Mouse (Mus musculus) kidney, postnatal 0 days (tissue): ENCODE results near the gene Ube2ql1. TPM values are rescaled to one million over a fixed set of nuclear protein-coding genes. Genes with fewer than 3 reads are reported as not detected.
A peak's percentile ranks its signal among the peaks of the same experiment; 100 is the strongest.

Experiments
- ATAC-seq: fragments of 200-750 bp; cut with Nextera tagmentation; replicated peaks from 2 replicates; pipeline ENCODE4 v1.8.0; 2017; ENCODE audit warnings: low read depth, moderate number of reproducible peaks, moderate TSS enrichment, moderate library complexity; ENCODE audit not compliant: low FRiP score
- DNase-seq: peaks from one replicate; pipeline ENCODE4 v3.0.0-alpha.2; 2016; ENCODE audit warnings: low spot score
- H3K27ac ChIP-seq: fragments of 300-500 bp; sonication (generic); 2 replicates; pipeline ENCODE4 v1.5.1; 2014; ENCODE audit warnings: mild to moderate bottlenecking
- H3K27me3 ChIP-seq: fragments of 300-500 bp; sonication (generic); 2 replicates; pipeline ENCODE4 v1.6.1; 2014; ENCODE audit warnings: low read length, mixed read lengths; ENCODE audit not compliant: insufficient read depth
- H3K36me3 ChIP-seq: fragments of 300-500 bp; sonication (generic); 2 replicates; pipeline ENCODE4 v1.6.1; 2014; ENCODE audit warnings: low read length, mixed read lengths; ENCODE audit not compliant: insufficient read depth
- H3K4me1 ChIP-seq: fragments of 300-500 bp; sonication (generic); replicated peaks from 2 replicates; pipeline ENCODE4 v1.6.1; 2014; ENCODE audit warnings: antibody characterized with exemption, low read length, mixed read lengths; ENCODE audit not compliant: insufficient read depth
- H3K4me2 ChIP-seq: fragments of 300-500 bp; sonication (generic); 2 replicates; pipeline ENCODE4 v1.6.1; 2014; ENCODE audit warnings: mild to moderate bottlenecking, low read length, moderate library complexity, mixed read lengths
- H3K4me3 ChIP-seq: fragments of 300-500 bp; sonication (generic); replicated peaks from 2 replicates; pipeline ENCODE4 v1.5.1; 2014; ENCODE audit warnings: low read depth, low read length
- H3K9ac ChIP-seq: fragments of 300-500 bp; sonication (generic); 2 replicates; pipeline ENCODE4 v1.6.1; 2014; ENCODE audit warnings: low read depth, low read length
- H3K9me3 ChIP-seq: fragments of 300-500 bp; sonication (generic); replicated peaks from 2 replicates; pipeline ENCODE4 v1.6.1; 2016; ENCODE audit warnings: low read length, inconsistent platforms, mixed read lengths
- CTCF ChIP-seq: IDR thresholded peaks from 2 replicates; pipeline ENCODE4 v1.5.1; 2016; ENCODE audit warnings: antibody characterized with exemption, low read depth, mild to moderate bottlenecking, moderate library complexity
- WGBS: fragments of 180-500 bp; shearing (Covaris S2); extraction: QIAGEN DNeasy Blood & Tissue Kit; methylation state at CpG from one replicate; pipeline ENCODE4 v1.1.7; 2014; 5-methylcytosine and 5-hydroxymethylcytosine counted together
- polyA plus RNA-seq: library from polyadenylated mRNA; unstranded; fragments of >200 nt; fragmentation: Nextera tagmentation; extraction: Ambion mirVana; gene quantifications from 2 replicates; pipeline ENCODE4 v1.2.1, GENCODE M21; 2015

The Ube2ql1 gene
- 0.21 and 0.38 TPM in 2 replicates for polyA plus RNA-seq

- Histone ChIP-seq H3K4me2 (peak within 1 kb of the TSS; percentile 100), H3K9ac (peak within 1 kb of the TSS; percentile 49), H3K9me3 (no peaks in the 10 kb centered on the region), H3K27ac (no peak within 1 kb of the TSS), H3K4me3 (peak within 1 kb of the TSS; percentile 56), H3K4me1 (no peaks in the 10 kb centered on the region; the same call in 1 of the 2 replicates), H3K27me3 (peaks cover 24% of the 10 kb centered on the region), H3K36me3 (no peaks in the 10 kb centered on the region)
- peak; percentile 78 for TF ChIP-seq CTCF
- ATAC-seq (peak; percentile 91), DNase-seq (peak; percentile 88)
- WGBS = under 1% methylated on average over 41 of the region's 46 CpGs
Observed at GRCm38 (mm10) chr13:69739759-69740135, at the start of gene Ube2ql1. Gene Ube2ql1 (minus strand): TSS chr13:69739889.

GRCm38 (mm10) chr13:69788704-69789103 lies 49.0 kb upstream of the Ube2ql1 start:
- Histone ChIP-seq H3K27ac (no peak overlapping the region), H3K36me3 (no peaks in the 10 kb centered on the region), H3K9me3 (no peaks in the 10 kb centered on the region), H3K4me3 (no peak overlapping the region), H3K27me3 (no peaks in the 10 kb centered on the region), H3K4me2 (no peak overlapping the region), H3K4me1 (no peaks in the 10 kb centered on the region), H3K9ac (no peak overlapping the region)
- TF ChIP-seq CTCF = no peak
- no peak for ATAC-seq
- 84% methylated on average over 5 of the region's 5 CpGs for WGBS
- no peak for DNase-seq

DNA sequence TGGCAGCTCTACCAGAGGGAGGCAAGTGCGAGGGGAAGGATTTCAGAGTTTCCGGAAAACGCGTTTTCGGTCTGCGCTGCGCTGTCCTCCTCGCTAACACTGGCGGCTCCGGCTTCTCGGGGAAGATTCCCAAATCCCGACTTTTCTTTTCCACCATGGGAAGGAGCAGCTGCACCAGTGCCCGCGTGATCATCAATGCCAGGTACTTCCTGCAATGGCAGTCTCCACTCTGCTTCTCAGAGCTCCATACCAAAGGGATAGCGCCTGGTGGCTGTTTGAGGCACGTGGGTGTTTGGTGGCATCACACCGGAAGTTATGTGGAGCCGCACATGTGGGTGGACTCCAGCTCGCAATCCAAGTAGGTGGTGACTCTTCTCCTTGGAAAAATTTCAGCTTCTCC lies 38.5 kb upstream of the Ube2ql1 start:
- 89% methylated on average over 19 of the region's 19 CpGs for WGBS
- H3K9ac ChIP-seq = no peak overlapping the region
- no peaks in the 10 kb centered on the region for H3K4me1 ChIP-seq
- no peaks in the 10 kb centered on the region for H3K9me3 ChIP-seq
- DNase-seq = no peak
- H3K27me3 ChIP-seq = no peaks in the 10 kb centered on the region
- H3K27ac ChIP-seq = no peak overlapping the region
- no peak for ATAC-seq
- no peaks in the 10 kb centered on the region for H3K36me3 ChIP-seq
- TF ChIP-seq CTCF = no peak
- H3K4me3 ChIP-seq = no peak overlapping the region
- no peak overlapping the region for H3K4me2 ChIP-seq

GRCm38 (mm10) chr13:69772358-69772757 lies 32.7 kb upstream of the Ube2ql1 start:
- no peak overlapping the region for H3K9ac ChIP-seq
- no peak for ATAC-seq
- no peaks in the 10 kb centered on the region for H3K36me3 ChIP-seq
- 81% methylated on average over 4 of the region's 4 CpGs for WGBS
- H3K4me1 ChIP-seq = no peaks in the 10 kb centered on the region
- TF ChIP-seq CTCF = no peak
- DNase-seq = no peak
- no peaks in the 10 kb centered on the region for H3K27me3 ChIP-seq
- H3K9me3 ChIP-seq = no peaks in the 10 kb centered on the region
- H3K27ac ChIP-seq = no peak overlapping the region
- no peak overlapping the region for H3K4me3 ChIP-seq
- H3K4me2 ChIP-seq = no peak overlapping the region

- Histone ChIP-seq H3K9me3 (no peaks in the 10 kb centered on the region), H3K27ac (no peak overlapping the region), H3K4me2 (no peak overlapping the region), H3K27me3 (no peaks in the 10 kb centered on the region), H3K4me1 (no peaks in the 10 kb centered on the region), H3K4me3 (no peak overlapping the region), H3K36me3 (no peaks in the 10 kb centered on the region), H3K9ac (no peak overlapping the region)
- no peak for TF ChIP-seq CTCF
- 75% methylated on average over 12 of the region's 12 CpGs for WGBS
- DNase-seq (no peak), ATAC-seq (no peak)
Observed at GRCm38 (mm10) chr13:69770538-69771456, 31.1 kb upstream of the Ube2ql1 start.

GRCm38 (mm10) chr13:69768152-69768551 lies 28.5 kb upstream of the Ube2ql1 start:
- Histone ChIP-seq H3K9ac (no peak overlapping the region), H3K27ac (no peak overlapping the region), H3K9me3 (no peaks in the 10 kb centered on the region), H3K4me1 (no peaks in the 10 kb centered on the region), H3K4me2 (no peak overlapping the region), H3K27me3 (no peaks in the 10 kb centered on the region), H3K4me3 (no peak overlapping the region), H3K36me3 (no peaks in the 10 kb centered on the region)
- TF ChIP-seq CTCF = no peak
- DNase-seq (no peak), ATAC-seq (no peak)
- WGBS = 91% methylated on average over 10 of the region's 10 CpGs
